Mouse (Mus musculus) myocyte (in vitro differentiated cells): ENCODE measurements around the gene Wee2.

Experiments used
- CEBPB ChIP-seq: IDR thresholded peaks from 2 replicates; pipeline ENCODE4 v1.6.1; 2011; ENCODE audit warnings: mild to moderate bottlenecking, moderate library complexity; ENCODE audit not compliant: poor library complexity, insufficient read depth, severe bottlenecking
- E2F4 ChIP-seq: IDR thresholded peaks from one replicate; pipeline ENCODE4 v1.6.1; 2011; ENCODE audit warnings: mild to moderate bottlenecking, control low read depth, moderate library complexity; ENCODE audit not compliant: insufficient read depth
- MAX ChIP-seq: IDR thresholded peaks from one replicate; pipeline ENCODE4 v1.6.1; 2011; ENCODE audit warnings: low read depth, mild to moderate bottlenecking, control low read depth
- MYOD1 ChIP-seq, 3 experiments: IDR thresholded peaks; one replicate each; pipeline ENCODE4 v1.6.1; 2011; ENCODE audit warnings: control low read depth in 2 of 3, low read depth in 2 of 3, mild to moderate bottlenecking in 2 of 3, moderate library complexity in 1 of 3; ENCODE audit not compliant: insufficient read length in 2 of 3, control insufficient read depth in 1 of 3
- MYOG ChIP-seq, 3 experiments: IDR thresholded peaks; one replicate each; pipeline ENCODE4 v1.6.1; 2011; ENCODE audit warnings: control low read depth in 2 of 3, low read depth in 2 of 3, mild to moderate bottlenecking in 2 of 3; ENCODE audit not compliant: insufficient read length in 2 of 3, control insufficient read depth in 1 of 3, insufficient read depth in 1 of 3
- POLR2A ChIP-seq: IDR thresholded peaks from one replicate; pipeline ENCODE4 v1.6.1; 2011; ENCODE audit warnings: low read depth, mild to moderate bottlenecking, control low read depth, moderate library complexity; ENCODE audit not compliant: insufficient read length
- POLR2AphosphoS2 ChIP-seq: IDR thresholded peaks from one replicate; pipeline ENCODE4 v1.6.1; 2011; ENCODE audit warnings: low read depth, control low read depth; ENCODE audit not compliant: insufficient read length
- REST ChIP-seq: IDR thresholded peaks from one replicate; pipeline ENCODE4 v1.6.1; 2011; ENCODE audit warnings: mild to moderate bottlenecking, control low read depth, moderate library complexity; ENCODE audit not compliant: insufficient read depth, insufficient read length
- SRF ChIP-seq: IDR thresholded peaks from one replicate; pipeline ENCODE4 v1.6.1; 2011; ENCODE audit warnings: low read depth; ENCODE audit not compliant: control insufficient read depth, insufficient read length
- TCF12 ChIP-seq: IDR thresholded peaks from one replicate; pipeline ENCODE4 v1.6.1; 2011; ENCODE audit warnings: mild to moderate bottlenecking, control low read depth; ENCODE audit not compliant: poor library complexity, insufficient read depth, severe bottlenecking
- USF1 ChIP-seq: IDR thresholded peaks from one replicate; pipeline ENCODE4 v1.6.1; 2011; ENCODE audit warnings: low read depth, mild to moderate bottlenecking, control low read depth, moderate library complexity

DNA sequence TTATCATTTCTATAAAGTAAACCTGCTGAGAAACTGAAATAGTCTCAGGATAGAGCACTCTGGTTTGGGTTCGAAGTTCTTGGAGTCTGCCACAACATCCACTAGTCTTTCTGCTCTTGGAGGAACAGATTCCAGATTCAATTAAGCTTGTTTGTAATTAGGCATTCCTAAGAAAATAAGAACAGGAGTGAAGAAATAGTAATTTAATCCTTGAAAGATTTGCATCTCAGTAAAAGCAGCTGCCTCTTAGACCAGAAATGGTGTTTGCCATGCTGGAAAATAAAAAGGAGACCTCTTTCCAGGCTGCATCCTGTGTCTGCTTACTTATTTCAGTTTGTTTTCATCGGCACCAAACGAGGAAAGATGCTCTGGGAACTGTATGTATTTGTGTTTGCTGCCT lies 54.3 kb downstream of the Wee2 start, which contains the start of gene Tas2r108:
- TF ChIP-seq MYOD1 (IDR thresholded peaks at IDR 0.05; ENCODE audit: control insufficient read depth in 1 of 3, insufficient read length in 2 of 3, low read depth in 2 of 3) (no peak), TCF12 (no peak), MAX (no peak), POLR2A (no peak), E2F4 (no peak), USF1 (no peak), REST (no peak), CEBPB (no peak), SRF (no peak), MYOG (IDR thresholded peaks at IDR 0.05; ENCODE audit: control insufficient read depth in 1 of 3, insufficient read depth in 1 of 3, insufficient read length in 2 of 3, low read depth in 2 of 3) (no peak), POLR2AphosphoS2 (no peak)
